11 mouse cellular contexts compared by ENCODE assay signal in genomic region chr19:53806126-53806525, GRCm38 (mm10).
DNase-seq lines count a peak whose midpoint lies in the region; ATAC-seq and TF ChIP-seq lines count a peak whose summit lies in the region.
"Had no signal": no experiment of that assay in that cellular context is flagged by ENCODE, and none has a peak within 500 bp of the region (broad histone marks: within the 10 kb centered on the region; RNA-seq: fewer than 3 reads in every experiment).

No protein-coding gene starts in this region.

- no peak overlapping the region for H3K4me2 ChIP-seq in heart, embryonic 13.5 days
- H3K4me2 ChIP-seq in midbrain, postnatal 0 days (ENCODE audit: low read depth, low read length, poor library complexity, severe bottlenecking) = no peak overlapping the region
- no peak overlapping the region for H3K4me2 ChIP-seq in midbrain, embryonic 16.5 days (ENCODE audit: low read length)
- no peak overlapping the region for H3K4me2 ChIP-seq in forebrain, embryonic 15.5 days (replicated peaks)
- H3K4me2 ChIP-seq in limb, embryonic 15.5 days = no peak overlapping the region
- H3K4me2 ChIP-seq: liver, embryonic 13.5 days had no signal

- peak overlapping the region; percentile 65 for H3K9ac ChIP-seq in heart, embryonic 13.5 days
- H3K9ac ChIP-seq in midbrain, postnatal 0 days (replicated peaks; ENCODE audit: low read length, poor library complexity, severe bottlenecking) = no peak overlapping the region
- H3K9ac ChIP-seq in midbrain, embryonic 16.5 days (ENCODE audit: low read depth, low read length) = no peak overlapping the region
- no peak overlapping the region for H3K9ac ChIP-seq in forebrain, embryonic 15.5 days (replicated peaks)
- no peak overlapping the region for H3K9ac ChIP-seq in limb, embryonic 15.5 days
- H3K9ac ChIP-seq: liver, embryonic 13.5 days had no signal

- 35% methylated on average over 7 of the region's 7 CpGs for WGBS in heart, embryonic 13.5 days
- WGBS in midbrain, postnatal 0 days = 45% methylated on average over 7 of the region's 7 CpGs
- WGBS in midbrain, embryonic 16.5 days = 55% methylated on average over 7 of the region's 7 CpGs
- 50% methylated on average over 7 of the region's 7 CpGs for WGBS in forebrain, embryonic 15.5 days
- WGBS in limb, embryonic 15.5 days = 39% methylated on average over 7 of the region's 7 CpGs

- DNase-seq in heart, adult 18-20 months = no peak
- peak; percentile 45 for DNase-seq in midbrain, postnatal 0 days (ENCODE audit: low spot score)
- DNase-seq in adrenal gland, adult 8-10 months = no peak
- DNase-seq: liver, embryonic 13.5 days had no signal

- ATAC-seq in heart, embryonic 13.5 days (ENCODE audit: extremely low read depth, insufficient number of reproducible peaks, low FRiP score, low TSS enrichment) = no peak
- ATAC-seq in midbrain, postnatal 0 days (ENCODE audit: low FRiP score) = no peak
- ATAC-seq in midbrain, embryonic 16.5 days = no peak
- ATAC-seq in forebrain, embryonic 15.5 days (replicated peaks) = peak; percentile 70
- peak; percentile 25; the same call in 1 of the 2 replicates for ATAC-seq in limb, embryonic 15.5 days (ENCODE audit: insufficient number of reproducible peaks, low FRiP score, low TSS enrichment, low read depth)

- H3K4me1 ChIP-seq in heart, embryonic 13.5 days = peaks cover 97% of the 10 kb centered on the region
- no peaks in the 10 kb centered on the region for H3K4me1 ChIP-seq in midbrain, postnatal 0 days (ENCODE audit: insufficient read depth, low read length)
- H3K4me1 ChIP-seq in midbrain, embryonic 16.5 days (ENCODE audit: control insufficient read depth, insufficient read depth, low read length) = no peaks in the 10 kb centered on the region; the same call in 1 of the 2 replicates
- H3K4me1 ChIP-seq in forebrain, embryonic 15.5 days = peaks cover 9% of the 10 kb centered on the region
- H3K4me1 ChIP-seq in limb, embryonic 15.5 days = peaks cover 31% of the 10 kb centered on the region

- no peak overlapping the region for H3K4me3 ChIP-seq in heart, embryonic 13.5 days
- H3K4me3 ChIP-seq in midbrain, postnatal 0 days (ENCODE audit: low read depth, low read length) = no peak overlapping the region
- no peak overlapping the region for H3K4me3 ChIP-seq in midbrain, embryonic 16.5 days (ENCODE audit: low read depth, low read length)
- H3K4me3 ChIP-seq in forebrain, embryonic 15.5 days = no peak overlapping the region
- no peak overlapping the region for H3K4me3 ChIP-seq in limb, embryonic 15.5 days
- H3K4me3 ChIP-seq: liver, embryonic 13.5 days had no signal

- H3K9me3 ChIP-seq in heart, embryonic 13.5 days = no peaks in the 10 kb centered on the region
- H3K9me3 ChIP-seq in midbrain, postnatal 0 days (ENCODE audit: low read length) = no peaks in the 10 kb centered on the region
- H3K9me3 ChIP-seq in midbrain, embryonic 16.5 days (replicated peaks; ENCODE audit: control insufficient read depth, low read length, poor library complexity, severe bottlenecking) = no peaks in the 10 kb centered on the region
- H3K9me3 ChIP-seq in forebrain, embryonic 15.5 days = no peaks in the 10 kb centered on the region
- H3K9me3 ChIP-seq in limb, embryonic 15.5 days = no peaks in the 10 kb centered on the region
- H3K9me3 ChIP-seq: liver, embryonic 13.5 days had no signal

- 0 out of 2 replicates have a peak, but pooled peaks cover 3% of the 10 kb centered on the region for H3K27me3 ChIP-seq in heart, embryonic 13.5 days (replicated peaks)
- H3K27me3 ChIP-seq in midbrain, postnatal 0 days (ENCODE audit: insufficient read depth, low read length) = no peaks in the 10 kb centered on the region
- H3K27me3 ChIP-seq in midbrain, embryonic 16.5 days (ENCODE audit: control insufficient read depth, insufficient read depth, low read depth, low read length) = no peaks in the 10 kb centered on the region
- no peaks in the 10 kb centered on the region for H3K27me3 ChIP-seq in forebrain, embryonic 15.5 days
- no peaks in the 10 kb centered on the region for H3K27me3 ChIP-seq in limb, embryonic 15.5 days
- H3K27me3 ChIP-seq: CH12.LX; liver, embryonic 13.5 days had no signal

- peak overlapping the region; percentile 59 for H3K27ac ChIP-seq in heart, embryonic 13.5 days (replicated peaks)
- H3K27ac ChIP-seq in midbrain, postnatal 0 days (ENCODE audit: low read depth, low read length) = no peak overlapping the region
- H3K27ac ChIP-seq in midbrain, embryonic 16.5 days (ENCODE audit: low read length) = no peak overlapping the region
- no peak overlapping the region for H3K27ac ChIP-seq in forebrain, embryonic 15.5 days (replicated peaks)
- H3K27ac ChIP-seq in limb, embryonic 15.5 days = peak overlapping the region; percentile 24; the same call in 1 of the 2 replicates
- H3K27ac ChIP-seq: liver, embryonic 13.5 days; macrophage; stomach, postnatal 0 days had no signal

- TF ChIP-seq CTCF in midbrain, postnatal 0 days (IDR thresholded peaks at IDR 0.05) = no peak

- H3K36me3 ChIP-seq in heart, embryonic 13.5 days = no peaks in the 10 kb centered on the region
- H3K36me3 ChIP-seq in midbrain, postnatal 0 days (ENCODE audit: insufficient read depth, low read length) = no peaks in the 10 kb centered on the region
- H3K36me3 ChIP-seq in midbrain, embryonic 16.5 days (ENCODE audit: control insufficient read depth, insufficient read depth, low read length) = no peaks in the 10 kb centered on the region
- no peaks in the 10 kb centered on the region for H3K36me3 ChIP-seq in forebrain, embryonic 15.5 days
- no peaks in the 10 kb centered on the region for H3K36me3 ChIP-seq in limb, embryonic 15.5 days
- H3K36me3 ChIP-seq: liver, embryonic 13.5 days had no signal

Comparison
In these comparisons a context has a peak if more than half of its experiments do, and no peak if none do; other contexts are left out.
1. ATAC-seq: peak in forebrain, embryonic 15.5 days (single experiment) and limb, embryonic 15.5 days (single experiment); none in heart, embryonic 13.5 days (single experiment), midbrain, postnatal 0 days (single experiment) and midbrain, embryonic 16.5 days (single experiment).
2. H3K27ac ChIP-seq: peak in heart, embryonic 13.5 days (single experiment) and limb, embryonic 15.5 days (single experiment); none in midbrain, postnatal 0 days (single experiment), midbrain, embryonic 16.5 days (single experiment) and forebrain, embryonic 15.5 days (single experiment).